Comparison of ENCODE assay signal across 29 mouse cellular contexts in the genomic region with DNA sequence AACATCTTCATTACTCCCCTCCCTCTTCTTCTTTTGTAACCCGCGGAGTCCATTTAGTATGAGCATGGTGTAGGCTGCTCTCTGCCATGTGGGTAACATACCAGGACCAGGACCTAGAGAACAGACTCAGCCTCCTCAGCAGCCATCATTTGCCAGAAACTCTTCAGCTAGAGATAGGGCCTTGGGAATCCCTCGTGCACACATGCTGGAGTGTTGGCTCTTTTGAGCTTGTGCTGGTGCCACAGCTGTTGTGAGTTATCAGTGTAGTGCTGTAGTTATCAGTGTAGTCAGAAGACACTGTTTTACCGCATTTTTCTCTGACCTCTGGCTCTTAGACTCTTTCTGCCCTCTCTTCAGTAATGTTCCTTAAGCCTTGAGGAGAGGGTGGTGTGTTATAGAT.
"Had no signal": no experiment of that assay in that cellular context is flagged by ENCODE, and none has a peak within 500 bp of the region (broad histone marks: within the 10 kb centered on the region; RNA-seq: fewer than 3 reads in every experiment).

No protein-coding gene starts in this region.

- H3K27ac ChIP-seq: embryonic facial prominence, embryonic 10.5 days; embryonic facial prominence, embryonic 12.5 days; embryonic facial prominence, embryonic 13.5 days; embryonic facial prominence, embryonic 15.5 days; forebrain, embryonic 10.5 days; forebrain, embryonic 12.5 days; forebrain, embryonic 13.5 days; forebrain, embryonic 15.5 days; gastrocnemius, adult 2 months; heart, adult 2 months had no signal

- H3K4me3 ChIP-seq: embryonic facial prominence, embryonic 10.5 days; embryonic facial prominence, embryonic 12.5 days; embryonic facial prominence, embryonic 13.5 days; embryonic facial prominence, embryonic 15.5 days; erythroblast, embryonic 14.5 days; forebrain, embryonic 10.5 days; forebrain, embryonic 12.5 days; forebrain, embryonic 13.5 days; forebrain, embryonic 15.5 days; gastrocnemius, adult 2 months; heart, adult 2 months had no signal

- H3K4me1 ChIP-seq: embryonic facial prominence, embryonic 10.5 days; embryonic facial prominence, embryonic 12.5 days; embryonic facial prominence, embryonic 13.5 days; embryonic facial prominence, embryonic 15.5 days; forebrain, embryonic 10.5 days; forebrain, embryonic 12.5 days; forebrain, embryonic 13.5 days; forebrain, embryonic 15.5 days had no signal

- H3K4me2 ChIP-seq: embryonic facial prominence, embryonic 12.5 days; embryonic facial prominence, embryonic 13.5 days; embryonic facial prominence, embryonic 15.5 days; forebrain, embryonic 12.5 days; forebrain, embryonic 13.5 days; forebrain, embryonic 15.5 days had no signal

- H3K9ac ChIP-seq: embryonic facial prominence, embryonic 12.5 days; embryonic facial prominence, embryonic 13.5 days; embryonic facial prominence, embryonic 15.5 days; forebrain, embryonic 12.5 days; forebrain, embryonic 13.5 days; forebrain, embryonic 15.5 days; forebrain, postnatal 0 days had no signal

- H3K27me3 ChIP-seq: embryonic facial prominence, embryonic 12.5 days; embryonic facial prominence, embryonic 13.5 days; embryonic facial prominence, embryonic 15.5 days; forebrain, embryonic 12.5 days; forebrain, embryonic 13.5 days; forebrain, embryonic 15.5 days had no signal

- ATAC-seq: forebrain, embryonic 13.5 days; forebrain, embryonic 14.5 days; forebrain, embryonic 15.5 days; forebrain, embryonic 16.5 days; forebrain, postnatal 0 days had no signal

- H3K9me3 ChIP-seq: embryonic facial prominence, embryonic 10.5 days; embryonic facial prominence, embryonic 12.5 days; embryonic facial prominence, embryonic 13.5 days; embryonic facial prominence, embryonic 15.5 days; forebrain, embryonic 10.5 days; forebrain, embryonic 12.5 days; forebrain, embryonic 13.5 days; forebrain, embryonic 15.5 days had no signal

- DNase-seq: cerebellum, adult 18-20 months; cerebellum, adult 2 months; cerebellum, adult 8-10 months; cerebellum, adult 9-10 months; cerebellum, adult 9-11 months; cerebellum, postnatal 10 days; cerebellum, postnatal 14 days; cerebellum, postnatal 25 days; cerebellum, postnatal 36 days; embryo, embryonic 11 days; forebrain, postnatal 0 days; gastrocnemius, adult 2 months; gastrocnemius, postnatal 10 days; gastrocnemius, postnatal 14 days; gastrocnemius, postnatal 25 days; gastrocnemius, postnatal 36 days; heart, adult 18-20 months; heart, adult 2 months had no signal
